Mouse (Mus musculus) small intestine, adult 2 months (tissue): ENCODE data around the gene Fryl.

ENCODE experiments used
- CTCF ChIP-seq: fragments of 200-500 bp; IDR thresholded peaks from 2 replicates; pipeline ENCODE4 v1.5.1; 2012; ENCODE audit warnings: low read depth, mild to moderate bottlenecking, control low read depth, inconsistent platforms, low read length, moderate library complexity, mixed read lengths; ENCODE audit not compliant: insufficient replicate concordance, insufficient read length; ENCODE audit errors: extremely low read depth
- POLR2A ChIP-seq: fragments of 200-500 bp; IDR thresholded peaks from 2 replicates; pipeline ENCODE4 v1.6.1; 2012; ENCODE audit warnings: low read depth, mild to moderate bottlenecking, control low read depth, inconsistent platforms, low read length, moderate library complexity

DNA sequence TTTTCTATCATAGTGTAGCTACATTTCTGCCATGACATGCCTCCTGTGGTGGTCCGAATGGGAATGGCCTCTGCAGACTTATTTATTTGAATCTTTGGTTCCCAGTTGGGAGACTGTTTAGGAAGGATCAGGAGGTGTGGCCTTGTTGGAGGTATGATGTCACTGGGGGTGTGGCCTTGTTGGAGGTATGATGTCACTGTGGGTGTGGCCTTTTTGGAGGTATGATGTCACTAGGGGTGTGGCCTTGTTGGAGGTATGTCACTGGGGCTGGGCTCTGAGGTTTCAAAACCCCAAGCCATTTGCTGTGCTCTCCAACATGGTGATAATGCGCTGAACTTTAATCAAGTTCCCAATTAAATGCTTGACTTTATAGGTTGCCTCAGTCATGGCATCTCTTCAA is 212.4 kb downstream of the Fryl start:
- no peak for TF ChIP-seq CTCF
- TF ChIP-seq POLR2A = no peak
